Mouse (Mus musculus): ENCODE measurements around the gene Sapcd2. TPM values are rescaled to one million over a fixed set of nuclear protein-coding genes. Genes with fewer than 3 reads are reported as not detected.

Sapcd2 gene
- 15.4 and 25.5 TPM in 2 replicates for polyA plus RNA-seq (2015; fragmentation: Nextera tagmentation; extraction: Ambion mirVana)

- Histone ChIP-seq H3K27ac (peak within 1 kb of the TSS; percentile 82), H3K4me3 (peak within 1 kb of the TSS; percentile 84), H3K27me3 (peaks cover 14% of the 10 kb centered on the region), H3K36me3 (peaks cover 12% of the 10 kb centered on the region), H3K9ac (peak within 1 kb of the TSS; percentile 74), H3K9me3 (replicated peaks) (no peaks in the 10 kb centered on the region), H3K4me1 (replicated peaks) (peaks cover 24% of the 10 kb centered on the region), H3K4me2 (peak within 1 kb of the TSS; percentile 99)
- WGBS = 1% methylated on average over 65 of the region's 65 CpGs
- ATAC-seq (replicated peaks; ENCODE audit: insufficient number of reproducible peaks, insufficient read depth, low FRiP score, low read depth) = peak; percentile 81
Measured at GRCm38 (mm10) chr2:25371764-25372643, at the start of gene Sapcd2. Gene Sapcd2, plus strand, starts transcription at chr2:25372321.

GRCm38 (mm10) chr2:25326036-25326435 lies 46.1 kb upstream of the Sapcd2 start:
- Histone ChIP-seq H3K36me3 (no peaks in the 10 kb centered on the region), H3K27me3 (peaks cover 11% of the 10 kb centered on the region), H3K27ac (no peak overlapping the region), H3K9me3 (replicated peaks) (no peaks in the 10 kb centered on the region), H3K4me1 (replicated peaks) (no peaks in the 10 kb centered on the region), H3K4me2 (no peak overlapping the region), H3K4me3 (no peak overlapping the region), H3K9ac (no peak overlapping the region)
- no peak for ATAC-seq (replicated peaks; ENCODE audit: insufficient number of reproducible peaks, insufficient read depth, low FRiP score, low read depth)
- 70% methylated on average over 2 of the region's 2 CpGs for WGBS

GRCm38 (mm10) chr2:25328440-25328839 lies 43.7 kb upstream of the Sapcd2 start:
- ATAC-seq (replicated peaks; ENCODE audit: insufficient number of reproducible peaks, insufficient read depth, low FRiP score, low read depth) = no peak
- 35% methylated on average over 7 of the region's 7 CpGs for WGBS
- Histone ChIP-seq H3K4me3 (no peak overlapping the region), H3K27ac (no peak overlapping the region), H3K36me3 (no peaks in the 10 kb centered on the region), H3K4me1 (replicated peaks) (peaks cover 11% of the 10 kb centered on the region), H3K27me3 (no peaks in the 10 kb centered on the region), H3K9me3 (replicated peaks) (no peaks in the 10 kb centered on the region), H3K9ac (no peak overlapping the region), H3K4me2 (no peak overlapping the region)

GRCm38 (mm10) chr2:25331470-25331869 lies 40.7 kb upstream of the Sapcd2 start:
- no peak for ATAC-seq (replicated peaks; ENCODE audit: insufficient number of reproducible peaks, insufficient read depth, low FRiP score, low read depth)
- Histone ChIP-seq H3K27ac (no peak overlapping the region), H3K27me3 (no peaks in the 10 kb centered on the region), H3K4me1 (replicated peaks) (peaks cover 23% of the 10 kb centered on the region), H3K4me2 (peak overlapping the region; percentile 72), H3K9ac (peak overlapping the region; percentile 75), H3K4me3 (peak overlapping the region; percentile 69), H3K36me3 (peaks cover 23% of the 10 kb centered on the region), H3K9me3 (replicated peaks) (no peaks in the 10 kb centered on the region)
- WGBS = 50% methylated on average over 9 of the region's 9 CpGs

GRCm38 (mm10) chr2:25332286-25333160 lies 39.6 kb upstream of the Sapcd2 start, which contains the start of gene Man1b1:
Gene Man1b1, plus strand, starts transcription at chr2:25332338.
- under 1% methylated on average over 78 of the region's 78 CpGs for WGBS
- Histone ChIP-seq H3K36me3 (peaks cover 33% of the 10 kb centered on the region), H3K9me3 (replicated peaks) (no peaks in the 10 kb centered on the region), H3K4me1 (replicated peaks) (peaks cover 23% of the 10 kb centered on the region), H3K27me3 (no peaks in the 10 kb centered on the region), H3K27ac (peak within 1 kb of the TSS; percentile 85), H3K4me2 (peak within 1 kb of the TSS; percentile 81), H3K9ac (peak within 1 kb of the TSS; percentile 75), H3K4me3 (peak within 1 kb of the TSS; percentile 69)
- peak; percentile 100 for ATAC-seq (replicated peaks; ENCODE audit: insufficient number of reproducible peaks, insufficient read depth, low FRiP score, low read depth)

- Histone ChIP-seq H3K36me3 (peaks cover 43% of the 10 kb centered on the region), H3K27me3 (no peaks in the 10 kb centered on the region), H3K27ac (no peak overlapping the region), H3K4me3 (peak overlapping the region; percentile 69), H3K9me3 (replicated peaks) (no peaks in the 10 kb centered on the region), H3K4me1 (replicated peaks) (peaks cover 23% of the 10 kb centered on the region), H3K9ac (peak overlapping the region; percentile 74; the same call in 1 of the 2 replicates), H3K4me2 (peak overlapping the region; percentile 81)
- ATAC-seq (replicated peaks; ENCODE audit: insufficient number of reproducible peaks, insufficient read depth, low FRiP score, low read depth) = no peak
- WGBS = 79% methylated on average over 2 of the region's 2 CpGs
Measured at GRCm38 (mm10) chr2:25333569-25333968, 38.6 kb upstream of the Sapcd2 start.

- no peaks in the 10 kb centered on the region for H3K27me3 ChIP-seq
- no peak overlapping the region for H3K27ac ChIP-seq
- H3K4me2 ChIP-seq = no peak overlapping the region
- ATAC-seq (replicated peaks; ENCODE audit: insufficient number of reproducible peaks, insufficient read depth, low FRiP score, low read depth) = no peak
- 92% methylated on average over 6 of the region's 6 CpGs for WGBS
- H3K4me3 ChIP-seq = no peak overlapping the region
- H3K9me3 ChIP-seq (replicated peaks) = no peaks in the 10 kb centered on the region
- peaks cover 77% of the 10 kb centered on the region for H3K36me3 ChIP-seq
- H3K4me1 ChIP-seq (replicated peaks) = peaks cover 14% of the 10 kb centered on the region
- H3K9ac ChIP-seq = no peak overlapping the region
Measured at GRCm38 (mm10) chr2:25338303-25338702, 33.8 kb upstream of the Sapcd2 start.

- H3K36me3 ChIP-seq = peaks cover 90% of the 10 kb centered on the region
- ATAC-seq (replicated peaks; ENCODE audit: insufficient number of reproducible peaks, insufficient read depth, low FRiP score, low read depth) = no peak; the same call in 1 of the 2 replicates
- WGBS = 86% methylated on average over 7 of the region's 7 CpGs
- H3K27ac ChIP-seq = no peak overlapping the region
- no peak overlapping the region for H3K9ac ChIP-seq
- no peaks in the 10 kb centered on the region for H3K9me3 ChIP-seq (replicated peaks)
- H3K4me3 ChIP-seq = no peak overlapping the region
- H3K4me1 ChIP-seq (replicated peaks) = no peaks in the 10 kb centered on the region
- H3K27me3 ChIP-seq = no peaks in the 10 kb centered on the region
- no peak overlapping the region for H3K4me2 ChIP-seq
Measured at GRCm38 (mm10) chr2:25348162-25348561, 24.0 kb upstream of the Sapcd2 start.

GRCm38 (mm10) chr2:25349499-25349898 lies 22.6 kb upstream of the Sapcd2 start:
- 88% methylated on average over 4 of the region's 4 CpGs for WGBS
- Histone ChIP-seq H3K4me2 (no peak overlapping the region), H3K27me3 (no peaks in the 10 kb centered on the region), H3K9me3 (replicated peaks) (no peaks in the 10 kb centered on the region), H3K36me3 (peaks cover 77% of the 10 kb centered on the region), H3K27ac (no peak overlapping the region), H3K9ac (no peak overlapping the region), H3K4me3 (no peak overlapping the region), H3K4me1 (replicated peaks) (no peaks in the 10 kb centered on the region)
- no peak for ATAC-seq (replicated peaks; ENCODE audit: insufficient number of reproducible peaks, insufficient read depth, low FRiP score, low read depth)

- peaks cover 65% of the 10 kb centered on the region for H3K36me3 ChIP-seq
- WGBS = 92% methylated on average over 3 of the region's 3 CpGs
Measured at GRCm38 (mm10) chr2:25350701-25351100, 21.4 kb upstream of the Sapcd2 start.

GRCm38 (mm10) chr2:25354211-25354610 lies 17.9 kb upstream of the Sapcd2 start:
- no peak for ATAC-seq (replicated peaks; ENCODE audit: insufficient number of reproducible peaks, insufficient read depth, low FRiP score, low read depth)
- 88% methylated on average over 6 of the region's 6 CpGs for WGBS
- peaks cover 14% of the 10 kb centered on the region for H3K4me1 ChIP-seq (replicated peaks)

More at GRCm38 (mm10) chr2:25350701-25351100, 21.4 kb upstream of the Sapcd2 start:
- ATAC-seq (replicated peaks; ENCODE audit: insufficient number of reproducible peaks, insufficient read depth, low FRiP score, low read depth) = no peak
- Histone ChIP-seq H3K4me3 (no peak overlapping the region), H3K27me3 (no peaks in the 10 kb centered on the region), H3K4me1 (replicated peaks) (peaks cover 4% of the 10 kb centered on the region), H3K27ac (no peak overlapping the region), H3K9me3 (replicated peaks) (no peaks in the 10 kb centered on the region), H3K4me2 (no peak overlapping the region), H3K9ac (no peak overlapping the region)

More at GRCm38 (mm10) chr2:25354211-25354610, 17.9 kb upstream of the Sapcd2 start:
- Histone ChIP-seq H3K4me3 (no peak overlapping the region), H3K9ac (no peak overlapping the region), H3K36me3 (peaks cover 33% of the 10 kb centered on the region), H3K27me3 (no peaks in the 10 kb centered on the region), H3K4me2 (no peak overlapping the region), H3K27ac (no peak overlapping the region), H3K9me3 (replicated peaks) (no peaks in the 10 kb centered on the region)
